Mouse (Mus musculus): ENCODE results near the gene Slc24a2. TPM values are rescaled to one million over a fixed set of nuclear protein-coding genes. Genes with fewer than 3 reads are reported as not detected.

Slc24a2 gene
- polyA plus RNA-seq, 1 experiment from 2014 or later = not detected

- ATAC-seq (ENCODE audit: low read depth) = no peak
- no peak overlapping the region for H3K4me3 ChIP-seq (ENCODE audit: low read depth, low read length)
- no peaks in the 10 kb centered on the region for H3K27me3 ChIP-seq (ENCODE audit: control insufficient read depth, insufficient read depth, low read depth, low read length)
- no peaks in the 10 kb centered on the region for H3K36me3 ChIP-seq (ENCODE audit: control insufficient read depth, insufficient read depth)
- no peaks in the 10 kb centered on the region for H3K9me3 ChIP-seq (replicated peaks; ENCODE audit: control insufficient read depth, low read length)
- no peak overlapping the region for H3K27ac ChIP-seq (ENCODE audit: low read length)
- no peak overlapping the region for H3K9ac ChIP-seq (ENCODE audit: low read depth, low read length)
- H3K4me1 ChIP-seq (ENCODE audit: control insufficient read depth, low read depth, low read length) = no peaks in the 10 kb centered on the region
- H3K4me2 ChIP-seq (ENCODE audit: low read depth, low read length) = no peak overlapping the region
- WGBS (ENCODE audit: insufficient replicate concordance) = 51% methylated on average over 13 of the region's 13 CpGs
Measured at GRCm38 (mm10) chr4:87019486-87020105, 210.7 kb downstream of the Slc24a2 start.

- 59% methylated on average over 9 of the region's 9 CpGs for WGBS (ENCODE audit: insufficient replicate concordance)
- Histone ChIP-seq H3K4me1 (ENCODE audit: control insufficient read depth, low read depth, low read length) (no peaks in the 10 kb centered on the region), H3K4me3 (ENCODE audit: low read depth, low read length) (no peak overlapping the region), H3K9ac (ENCODE audit: low read depth, low read length) (no peak overlapping the region), H3K27me3 (ENCODE audit: control insufficient read depth, insufficient read depth, low read depth, low read length) (no peaks in the 10 kb centered on the region), H3K9me3 (replicated peaks; ENCODE audit: control insufficient read depth, low read length) (no peaks in the 10 kb centered on the region), H3K27ac (ENCODE audit: low read length) (no peak overlapping the region), H3K36me3 (ENCODE audit: control insufficient read depth, insufficient read depth) (no peaks in the 10 kb centered on the region), H3K4me2 (ENCODE audit: low read depth, low read length) (no peak overlapping the region)
- no peak for ATAC-seq (ENCODE audit: low read depth)
Measured at GRCm38 (mm10) chr4:87018073-87018997, 211.9 kb downstream of the Slc24a2 start.

- no peaks in the 10 kb centered on the region for H3K9me3 ChIP-seq (replicated peaks; ENCODE audit: control insufficient read depth, low read length)
Measured at GRCm38 (mm10) chr4:87017464-87017863, 212.8 kb downstream of the Slc24a2 start.

GRCm38 (mm10) chr4:87015746-87016145 lies 214.5 kb downstream of the Slc24a2 start:
- no peaks in the 10 kb centered on the region for H3K4me1 ChIP-seq (ENCODE audit: control insufficient read depth, low read depth, low read length)
- ATAC-seq (ENCODE audit: low read depth) = no peak
- no peak overlapping the region for H3K4me3 ChIP-seq (ENCODE audit: low read depth, low read length)
- WGBS (ENCODE audit: insufficient replicate concordance) = 57% methylated on average over 4 of the region's 4 CpGs
- no peak overlapping the region for H3K4me2 ChIP-seq (ENCODE audit: low read depth, low read length)
- no peaks in the 10 kb centered on the region for H3K9me3 ChIP-seq (replicated peaks; ENCODE audit: control insufficient read depth, low read length)
- H3K27ac ChIP-seq (ENCODE audit: low read length) = no peak overlapping the region
- H3K36me3 ChIP-seq (ENCODE audit: control insufficient read depth, insufficient read depth) = no peaks in the 10 kb centered on the region
- H3K9ac ChIP-seq (ENCODE audit: low read depth, low read length) = no peak overlapping the region
- H3K27me3 ChIP-seq (ENCODE audit: control insufficient read depth, insufficient read depth, low read depth, low read length) = no peaks in the 10 kb centered on the region

More at GRCm38 (mm10) chr4:87017464-87017863, 212.8 kb downstream of the Slc24a2 start:
- Histone ChIP-seq H3K27me3 (ENCODE audit: control insufficient read depth, insufficient read depth, low read depth, low read length) (no peaks in the 10 kb centered on the region), H3K4me3 (ENCODE audit: low read depth, low read length) (no peak overlapping the region), H3K4me1 (ENCODE audit: control insufficient read depth, low read depth, low read length) (no peaks in the 10 kb centered on the region), H3K9ac (ENCODE audit: low read depth, low read length) (no peak overlapping the region), H3K36me3 (ENCODE audit: control insufficient read depth, insufficient read depth) (no peaks in the 10 kb centered on the region), H3K27ac (ENCODE audit: low read length) (no peak overlapping the region), H3K4me2 (ENCODE audit: low read depth, low read length) (no peak overlapping the region)
- WGBS (ENCODE audit: insufficient replicate concordance) = 52% methylated on average over 3 of the region's 3 CpGs
- no peak for ATAC-seq (ENCODE audit: low read depth)

DNA sequence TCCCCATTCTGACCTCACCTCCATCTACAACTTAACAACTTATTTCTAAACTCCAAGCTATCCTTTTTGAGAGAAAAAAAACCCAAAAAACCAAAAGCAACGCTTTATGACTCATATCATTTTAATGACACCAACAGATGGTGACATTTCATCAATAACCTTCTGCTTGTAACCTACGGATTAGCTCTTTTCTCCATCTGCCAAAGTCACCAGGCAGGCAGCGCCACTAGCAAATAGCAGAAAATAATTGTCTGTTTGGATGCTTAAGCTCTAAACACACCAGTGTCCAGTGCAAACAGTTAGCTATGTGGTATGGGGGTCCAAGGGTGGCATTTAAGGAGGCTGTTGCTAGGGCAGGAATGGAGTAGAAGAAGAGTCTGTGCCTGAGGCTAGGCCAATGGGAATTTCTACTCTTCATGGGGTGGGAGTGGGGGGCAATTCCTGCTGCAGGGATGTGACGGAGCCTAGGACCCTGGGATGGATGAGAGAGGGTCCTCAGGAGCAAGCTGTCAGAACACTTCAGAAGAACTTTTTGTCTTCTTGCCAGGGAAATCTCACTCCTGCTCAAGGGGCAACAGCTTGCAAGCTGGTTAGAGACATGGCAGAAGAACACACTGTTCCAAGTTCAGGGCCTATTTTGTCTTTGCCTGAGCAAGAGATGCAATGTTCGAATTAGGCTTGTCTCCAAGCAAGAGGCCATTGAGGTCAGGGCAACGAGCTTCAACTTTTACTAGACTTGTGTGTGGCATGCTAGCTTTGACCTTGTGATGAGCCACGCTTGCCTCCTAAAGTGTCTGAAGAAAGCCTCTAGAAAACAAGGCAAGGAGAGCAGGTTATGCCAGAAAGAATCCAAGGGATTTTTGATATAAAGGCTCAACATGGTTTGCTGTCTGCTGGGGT lies 216.3 kb downstream of the Slc24a2 start:
- no peak for ATAC-seq (ENCODE audit: low read depth)

GRCm38 (mm10) chr4:86992470-86992869 lies 237.8 kb downstream of the Slc24a2 start:
- Histone ChIP-seq H3K4me3 (ENCODE audit: low read depth, low read length) (no peak overlapping the region), H3K9me3 (replicated peaks; ENCODE audit: control insufficient read depth, low read length) (no peaks in the 10 kb centered on the region), H3K27me3 (ENCODE audit: control insufficient read depth, insufficient read depth, low read depth, low read length) (no peaks in the 10 kb centered on the region), H3K4me2 (ENCODE audit: low read depth, low read length) (no peak overlapping the region), H3K36me3 (ENCODE audit: control insufficient read depth, insufficient read depth) (no peaks in the 10 kb centered on the region), H3K4me1 (ENCODE audit: control insufficient read depth, low read depth, low read length) (no peaks in the 10 kb centered on the region), H3K9ac (ENCODE audit: low read depth, low read length) (no peak overlapping the region), H3K27ac (ENCODE audit: low read length) (no peak overlapping the region)
- ATAC-seq (ENCODE audit: low read depth) = no peak
- 37% methylated on average over 3 of the region's 3 CpGs for whole genome bisulfite sequencing (ENCODE audit: insufficient replicate concordance)

More for the DNA sequence above, 216.3 kb downstream of the Slc24a2 start:
- Histone ChIP-seq H3K36me3 (ENCODE audit: control insufficient read depth, insufficient read depth) (no peaks in the 10 kb centered on the region), H3K9ac (ENCODE audit: low read depth, low read length) (no peak overlapping the region), H3K9me3 (replicated peaks; ENCODE audit: control insufficient read depth, low read length) (no peaks in the 10 kb centered on the region), H3K4me1 (ENCODE audit: control insufficient read depth, low read depth, low read length) (no peaks in the 10 kb centered on the region), H3K27ac (ENCODE audit: low read length) (no peak overlapping the region), H3K27me3 (ENCODE audit: control insufficient read depth, insufficient read depth, low read depth, low read length) (no peaks in the 10 kb centered on the region), H3K4me2 (ENCODE audit: low read depth, low read length) (no peak overlapping the region), H3K4me3 (ENCODE audit: low read depth, low read length) (no peak overlapping the region)
- WGBS (ENCODE audit: insufficient replicate concordance) = 45% methylated on average over 7 of the region's 7 CpGs

GRCm38 (mm10) chr4:86989301-86989700 lies 241.0 kb downstream of the Slc24a2 start:
- ATAC-seq (ENCODE audit: low read depth) = no peak
- Histone ChIP-seq H3K27ac (ENCODE audit: low read length) (no peak overlapping the region), H3K4me2 (ENCODE audit: low read depth, low read length) (no peak overlapping the region), H3K27me3 (ENCODE audit: control insufficient read depth, insufficient read depth, low read depth, low read length) (no peaks in the 10 kb centered on the region), H3K9ac (ENCODE audit: low read depth, low read length) (no peak overlapping the region), H3K36me3 (ENCODE audit: control insufficient read depth, insufficient read depth) (no peaks in the 10 kb centered on the region), H3K4me3 (ENCODE audit: low read depth, low read length) (no peak overlapping the region), H3K4me1 (ENCODE audit: control insufficient read depth, low read depth, low read length) (no peaks in the 10 kb centered on the region), H3K9me3 (replicated peaks; ENCODE audit: control insufficient read depth, low read length) (no peaks in the 10 kb centered on the region)
- WGBS (ENCODE audit: insufficient replicate concordance) = 70% methylated on average over 6 of the region's 6 CpGs

DNA sequence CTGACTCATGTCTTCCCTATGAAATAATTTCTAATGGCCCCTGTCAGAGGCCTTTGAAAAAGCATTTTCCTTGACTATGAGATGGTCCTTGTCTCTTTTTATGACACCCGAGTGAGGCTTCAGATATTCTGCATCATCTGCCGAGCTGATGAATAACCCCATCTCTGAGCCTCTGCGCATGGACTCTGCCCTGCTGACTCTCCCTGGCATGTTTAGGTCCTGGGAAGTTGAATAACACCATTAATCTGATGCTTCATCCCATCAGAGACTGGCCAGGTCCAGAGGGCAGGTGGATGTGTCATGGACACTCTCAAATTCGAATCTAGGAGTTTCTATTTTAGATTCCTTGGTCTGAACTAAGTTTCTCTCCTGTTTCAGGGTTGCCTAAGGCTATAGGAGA lies 242.4 kb downstream of the Slc24a2 start:
- no peaks in the 10 kb centered on the region for H3K36me3 ChIP-seq (ENCODE audit: control insufficient read depth, insufficient read depth)
- no peak for ATAC-seq (ENCODE audit: low read depth)
- no peaks in the 10 kb centered on the region for H3K27me3 ChIP-seq (ENCODE audit: control insufficient read depth, insufficient read depth, low read depth, low read length)
- 64% methylated on average over 4 of the region's 4 CpGs for WGBS (ENCODE audit: insufficient replicate concordance)
- H3K4me3 ChIP-seq (ENCODE audit: low read depth, low read length) = no peak overlapping the region
- no peaks in the 10 kb centered on the region for H3K4me1 ChIP-seq (ENCODE audit: control insufficient read depth, low read depth, low read length)
- no peak overlapping the region for H3K27ac ChIP-seq (ENCODE audit: low read length)
- H3K9ac ChIP-seq (ENCODE audit: low read depth, low read length) = no peak overlapping the region
- no peaks in the 10 kb centered on the region for H3K9me3 ChIP-seq (replicated peaks; ENCODE audit: control insufficient read depth, low read length)
- no peak overlapping the region for H3K4me2 ChIP-seq (ENCODE audit: low read depth, low read length)
